Mouse (Mus musculus) liver (tissue): ENCODE measurements at regions not wholly inside any gene's neighbourhood (a gene's known extent, or its start where the extent isn't known, plus 50 kb on each side); places are given as distances from the start of the nearest gene placed in this dataset.
"Not testable (repeated sequence)": the region's sequence is repeated elsewhere in the genome, so short reads cannot be mapped to it uniquely, and the experiment has no call there.

Experiments used
- DNase-seq: peaks from one replicate; pipeline ENCODE4 v3.0.0-alpha.2; 2020; ENCODE audit warnings: mixed read lengths

DNA sequence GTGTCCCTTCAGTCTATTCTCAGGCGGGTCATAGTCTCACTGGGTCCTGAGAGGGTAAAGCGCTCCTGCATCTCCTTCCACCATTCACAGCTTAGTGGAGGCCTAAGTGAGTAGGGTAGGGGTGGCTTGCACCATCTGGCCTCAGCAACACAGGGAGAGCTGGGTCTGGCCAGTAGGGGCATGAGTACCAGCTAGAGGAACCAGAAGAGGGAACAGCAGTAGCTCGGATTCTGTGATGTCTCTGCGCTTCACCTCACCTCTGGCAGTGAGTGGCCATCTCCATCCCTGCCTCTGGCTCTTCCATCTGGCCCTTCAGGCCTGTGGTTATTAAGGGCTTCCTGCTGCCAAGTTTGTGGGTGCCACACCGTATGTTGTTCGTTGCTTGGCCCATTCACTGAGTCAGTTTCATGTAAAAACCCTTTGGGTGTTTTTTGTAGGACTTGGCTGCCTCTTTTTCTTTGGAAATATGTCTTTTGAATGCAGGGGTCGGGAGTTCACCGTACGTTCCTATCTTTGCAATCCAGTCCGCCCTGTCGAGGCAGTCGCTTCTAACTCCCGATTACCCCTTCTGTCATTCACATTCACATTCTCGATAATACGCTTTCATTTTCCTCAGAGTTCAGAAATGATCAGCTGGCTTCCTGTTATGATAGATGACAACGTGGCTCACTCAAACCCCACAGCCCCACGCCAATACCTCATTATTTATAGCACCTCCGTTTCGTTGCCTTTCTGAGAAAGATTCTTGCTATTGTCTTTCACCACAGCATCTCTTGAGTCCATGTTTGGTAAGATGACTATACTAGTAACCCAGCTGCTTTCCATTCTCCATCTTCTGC lies 99.4 kb upstream of the Mrps10 start:
- no peak for DNase-seq

GRCm38 (mm10) chr17:47267843-47268242 lies 100.8 kb upstream of the Mrps10 start:
- no peak for DNase-seq

DNA sequence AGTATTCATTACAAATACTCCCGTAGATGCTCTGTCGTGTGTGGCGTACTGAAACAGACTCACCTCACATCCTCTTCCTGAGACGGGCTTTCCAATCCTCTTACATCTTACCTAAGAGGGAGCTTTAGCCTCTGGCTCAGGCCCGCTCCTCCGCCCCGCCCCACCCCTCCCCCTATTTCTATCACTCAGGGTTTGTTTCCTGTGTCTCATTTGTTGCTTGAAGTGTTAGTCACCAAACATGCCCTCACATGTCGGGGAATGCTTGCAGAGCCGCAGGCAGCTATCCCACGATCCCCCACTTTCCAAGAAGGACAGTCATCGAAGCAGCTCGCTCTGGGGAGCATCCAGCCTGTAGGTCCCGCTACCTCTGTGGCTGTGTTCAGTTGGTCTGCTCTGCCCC lies 101.6 kb upstream of the Mrps10 start:
- no peak for DNase-seq

- no peak for DNase-seq
These were observed 102.4 kb upstream of the Mrps10 start for GRCm38 (mm10) chr17:47266335-47266734.

GRCm38 (mm10) chr17:47262986-47263385 lies 105.7 kb upstream of the Mrps10 start:
- DNase-seq, result no peak

DNA sequence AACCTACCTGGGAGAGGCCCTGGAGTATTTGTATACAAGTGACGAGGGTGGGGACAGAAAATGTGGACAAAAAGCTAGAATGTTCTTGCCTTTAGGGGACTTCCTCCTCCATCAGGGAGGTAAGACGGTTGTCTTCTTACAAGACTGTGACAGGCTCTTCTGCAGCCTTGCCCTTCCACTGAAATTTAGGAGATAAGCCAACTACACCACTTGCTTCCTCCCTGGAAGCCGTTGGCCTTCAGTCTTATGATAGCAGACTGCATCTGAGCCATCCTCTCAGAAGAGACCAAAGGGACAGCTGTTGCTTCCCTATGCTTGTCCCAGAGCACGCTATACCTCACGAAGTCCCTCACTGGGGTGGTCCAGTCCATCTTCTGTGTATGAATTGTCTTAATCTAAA lies 106.5 kb upstream of the Mrps10 start:
- DNase-seq, result no peak

DNA sequence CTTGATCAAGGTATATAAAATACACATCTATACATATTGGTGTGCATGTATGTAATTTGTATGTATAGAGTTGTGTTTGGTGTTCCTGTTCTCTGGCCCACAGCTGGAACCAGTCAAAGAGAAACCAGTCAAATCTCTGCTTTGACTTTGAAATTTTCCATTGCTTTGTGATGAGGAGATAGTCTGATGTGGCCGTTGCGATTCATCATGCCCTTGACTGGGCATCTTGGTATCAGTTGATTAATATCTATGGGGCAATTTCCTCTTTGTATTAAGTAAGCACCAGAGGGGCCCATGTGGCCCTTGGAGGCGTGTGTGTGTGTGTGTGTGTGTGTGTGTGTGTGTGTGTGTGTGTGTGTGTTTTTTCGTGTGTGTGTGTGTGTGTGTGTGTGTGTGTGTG lies 107.7 kb upstream of the Mrps10 start:
- no peak for DNase-seq

GRCm38 (mm10) chr17:47258296-47258695 lies 110.4 kb upstream of the Mrps10 start:
- DNase-seq, result no peak

- no peak for DNase-seq
These were observed 113.5 kb upstream of the Mrps10 start for GRCm38 (mm10) chr17:47255209-47255608.

- no peak for DNase-seq
These were observed 114.7 kb upstream of the Mrps10 start for GRCm38 (mm10) chr17:47254026-47254425.

DNA sequence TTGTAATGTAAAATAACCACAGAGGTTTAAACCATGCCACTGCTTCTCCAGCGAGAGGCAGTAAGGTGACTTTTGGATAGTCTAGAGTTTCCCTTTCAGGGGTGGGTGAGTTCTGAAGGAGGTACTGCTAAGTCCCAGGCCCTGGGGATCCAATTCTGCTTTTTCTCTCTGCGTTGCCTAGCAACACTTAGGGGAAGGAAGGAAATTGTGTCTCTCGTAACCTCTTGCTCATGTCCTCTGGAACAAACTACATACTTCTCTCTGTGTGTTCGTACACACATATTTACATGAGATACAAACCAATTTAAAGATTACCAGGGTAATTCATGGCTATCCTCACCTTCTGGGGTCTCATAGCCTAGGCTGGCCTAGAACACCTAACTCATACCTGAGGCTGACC lies 118.7 kb upstream of the Mrps10 start:
- no peak for DNase-seq

GRCm38 (mm10) chr17:47249176-47249575 lies 119.5 kb upstream of the Mrps10 start:
- no peak for DNase-seq

DNA sequence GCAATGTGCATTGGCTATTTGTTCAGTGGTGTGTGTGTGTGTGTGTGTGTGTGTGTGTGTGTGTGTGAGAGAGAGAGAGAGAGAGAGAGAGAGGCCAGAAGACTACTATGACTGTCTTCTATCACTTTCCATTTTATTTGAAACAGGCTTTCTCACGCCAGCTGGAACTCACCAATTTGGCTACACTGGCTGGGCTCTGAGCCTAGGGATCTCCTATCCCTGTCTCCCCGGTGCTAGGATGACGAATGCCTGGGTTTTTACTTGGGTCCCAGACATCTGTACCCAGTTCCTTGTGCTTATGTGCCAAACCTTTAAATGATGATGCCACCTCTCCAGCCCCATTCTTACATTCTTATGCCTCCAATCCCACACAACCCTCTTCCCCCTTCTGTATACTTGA lies 120.6 kb upstream of the Mrps10 start:
- DNase-seq, result no peak

GRCm38 (mm10) chr17:47247516-47247915 lies 121.2 kb upstream of the Mrps10 start:
- no peak for DNase-seq

- no peak for DNase-seq
These were observed 122.1 kb upstream of the Mrps10 start for GRCm38 (mm10) chr17:47246605-47247004.

- DNase-seq, result no peak
These were observed 123.1 kb upstream of the Mrps10 start for GRCm38 (mm10) chr17:47245635-47246034.

DNA sequence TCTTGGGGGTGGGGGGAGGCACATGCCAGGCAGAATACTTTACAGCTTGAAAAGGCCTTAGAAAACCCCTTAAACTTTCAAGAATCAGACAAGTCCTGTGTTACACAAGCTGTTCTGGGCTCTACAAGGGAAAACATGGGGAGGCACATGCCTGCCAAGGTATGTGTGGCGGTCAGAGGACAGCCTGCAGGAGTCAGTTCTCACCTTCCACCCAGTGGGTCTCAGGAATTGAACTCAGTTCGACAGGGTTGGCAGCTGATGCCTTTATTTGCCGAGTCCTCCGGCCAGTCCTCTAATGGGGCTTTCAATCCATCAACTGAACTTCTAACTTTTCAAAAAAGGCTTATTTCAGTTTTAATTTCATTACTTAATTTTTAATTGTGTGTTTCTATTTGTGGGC lies 129.6 kb upstream of the Mrps10 start:
- no peak for DNase-seq

GRCm38 (mm10) chr17:47237881-47238280 lies 130.8 kb upstream of the Mrps10 start:
- DNase-seq, result not testable (repeated sequence)

GRCm38 (mm10) chr17:47234343-47234742 lies 134.3 kb upstream of the Mrps10 start:
- no peak for DNase-seq

DNA sequence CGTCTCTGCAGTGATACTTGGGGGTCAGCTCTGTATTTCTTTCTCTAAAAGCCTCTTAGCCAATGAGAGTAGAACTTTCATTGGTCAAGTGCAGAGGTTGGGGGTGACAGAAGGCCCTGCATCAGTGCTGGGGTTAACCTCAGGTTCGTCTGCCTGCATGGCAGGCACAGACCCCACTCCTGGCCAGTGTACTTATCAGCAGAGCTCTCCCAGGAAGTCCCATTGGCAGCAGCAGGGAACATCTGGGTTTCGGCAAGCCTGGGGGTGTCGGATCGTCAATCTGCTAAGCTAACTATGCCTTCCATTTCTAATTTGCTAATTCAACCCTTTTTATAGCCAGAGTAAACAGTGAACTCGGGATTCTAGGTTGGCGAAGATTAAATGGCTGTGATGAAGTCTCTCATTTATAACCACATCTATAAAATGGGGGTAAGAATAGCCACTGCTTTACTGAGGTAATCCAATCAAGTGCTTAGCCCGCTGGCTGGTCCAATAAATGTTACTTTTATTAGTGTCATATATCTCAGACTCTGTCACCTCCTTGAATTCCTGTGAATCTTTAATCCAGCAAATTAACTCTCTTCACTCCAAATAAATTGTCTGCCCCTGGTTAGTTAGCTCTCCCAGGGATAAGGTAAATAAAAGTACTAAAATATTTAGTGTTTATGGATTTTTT lies 135.5 kb upstream of the Mrps10 start:
- no peak for DNase-seq

DNA sequence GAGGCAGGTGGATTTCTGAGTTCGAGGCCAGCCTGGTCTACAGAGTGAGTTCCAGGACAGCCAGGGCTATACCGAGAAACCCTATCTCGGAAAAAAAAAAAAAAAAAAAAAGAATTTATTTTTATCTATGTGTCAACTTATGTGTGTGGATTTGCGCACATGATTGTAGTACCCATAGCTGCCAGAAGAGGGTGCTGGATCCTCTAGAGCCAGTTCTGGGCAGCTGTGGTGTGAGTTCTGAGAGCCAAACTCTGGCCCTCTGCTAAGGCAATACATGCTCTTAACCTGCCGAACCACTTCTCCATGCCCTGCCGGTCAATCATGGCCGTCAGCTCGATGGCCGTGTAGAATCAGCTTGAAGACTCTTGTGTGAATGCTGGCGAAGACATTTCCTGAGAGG lies 138.0 kb upstream of the Mrps10 start:
- DNase-seq, result peak; percentile 12

- DNase-seq, result no peak
These were observed 142.3 kb upstream of the Mrps10 start for GRCm38 (mm10) chr17:47226391-47226790.

- no peak for DNase-seq
These were observed 143.1 kb upstream of the Mrps10 start for GRCm38 (mm10) chr17:47225306-47226269.
